Comparison of ENCODE assay signal across 14 mouse cellular contexts in the genomic region with DNA sequence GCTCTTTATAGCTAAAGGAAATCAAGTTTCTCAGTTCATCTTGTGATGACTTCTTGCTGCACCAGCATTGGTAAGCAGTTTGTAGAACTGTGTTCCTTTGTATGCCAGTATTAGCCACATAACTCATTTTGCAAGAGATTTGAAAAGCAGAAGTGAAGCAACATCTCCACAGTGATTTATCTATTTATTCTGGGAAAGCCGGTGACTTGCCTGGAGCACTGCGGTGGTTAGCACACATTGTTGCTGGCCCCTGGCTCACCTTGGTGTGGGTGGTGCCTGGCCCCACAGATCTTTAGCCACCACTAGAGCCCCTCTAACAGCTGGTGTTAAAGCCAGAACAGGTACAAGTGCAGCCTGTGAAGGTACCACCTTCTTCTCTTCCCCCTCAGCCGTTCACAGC. TPM values are rescaled to one million over a fixed set of nuclear protein-coding genes. Genes with fewer than 3 reads are reported as not detected.
A peak's percentile ranks its signal among the peaks of the same experiment; 100 is the strongest.
DNase-seq lines count a peak whose midpoint lies in the region; ATAC-seq and TF ChIP-seq lines count a peak whose summit lies in the region.
"Had no signal": no experiment of that assay in that cellular context is flagged by ENCODE, and none has a peak within 500 bp of the region (broad histone marks: within the 10 kb centered on the region; RNA-seq: fewer than 3 reads in every experiment).

No protein-coding gene starts in this region.

- H3K36me3 ChIP-seq in liver, adult 2 months (ENCODE audit: control insufficient read depth, insufficient read depth, low read length), result no peaks in the 10 kb centered on the region
- H3K36me3 ChIP-seq in liver, embryonic 11.5 days (ENCODE audit: control insufficient read depth, insufficient read depth, low read length), result no peaks in the 10 kb centered on the region
- no peaks in the 10 kb centered on the region for H3K36me3 ChIP-seq in small intestine, adult 2 months (ENCODE audit: control insufficient read depth, insufficient read depth, low read length)
- H3K36me3 ChIP-seq: hindbrain, embryonic 15.5 days; limb, embryonic 15.5 days had no signal

- DNase-seq in liver, adult 2 months (ENCODE audit: extremely low read depth, low read depth, low spot score), result peak; percentile 18
- DNase-seq in liver, embryonic 11.5 days (ENCODE audit: low spot score), result no peak
- DNase-seq in NIH3T3 (ENCODE audit: low read depth), result peak; percentile 40
- no peak for DNase-seq in ovary, adult 18-20 months (ENCODE audit: low spot score)
- no peak for DNase-seq in yolk sac, embryonic 10.5 days (ENCODE audit: low spot score)
- DNase-seq in cerebellum, postnatal 36 days, result no peak
- DNase-seq: gastrocnemius, postnatal 25 days; kidney, adult 8-10 months; spleen, adult 18-20 months had no signal

- H3K4me1 ChIP-seq in liver, adult 2 months (ENCODE audit: control insufficient read depth, insufficient read depth, low read length), result no peaks in the 10 kb centered on the region
- H3K4me1 ChIP-seq in liver, embryonic 11.5 days (replicated peaks; ENCODE audit: control insufficient read depth, insufficient read depth, low read length), result no peaks in the 10 kb centered on the region
- no peaks in the 10 kb centered on the region for H3K4me1 ChIP-seq in small intestine, adult 2 months (ENCODE audit: control insufficient read depth, insufficient read depth, insufficient read length, low read length)
- H3K4me1 ChIP-seq: hindbrain, embryonic 15.5 days; limb, embryonic 15.5 days had no signal

- TF ChIP-seq CTCF in liver, adult 2 months (IDR thresholded peaks at IDR 0.05; ENCODE audit: low read depth, low read length), result no peak
- no peak for TF ChIP-seq CTCF in small intestine, adult 2 months (IDR thresholded peaks at IDR 0.05; ENCODE audit: extremely low read depth, insufficient read length, insufficient replicate concordance, low read depth, low read length)

- H3K27me3 ChIP-seq in liver, adult 2 months (ENCODE audit: control insufficient read depth, insufficient read depth, low read length), result no peaks in the 10 kb centered on the region
- no peaks in the 10 kb centered on the region for H3K27me3 ChIP-seq in liver, embryonic 11.5 days (replicated peaks; ENCODE audit: control insufficient read depth, insufficient read depth, low read length)
- H3K27me3 ChIP-seq in small intestine, adult 2 months (ENCODE audit: control insufficient read depth, insufficient read depth, low read length), result no peaks in the 10 kb centered on the region
- H3K27me3 ChIP-seq: hindbrain, embryonic 15.5 days had no signal

- no peaks in the 10 kb centered on the region for H3K79me2 ChIP-seq in liver, adult 2 months (ENCODE audit: control insufficient read depth, insufficient read depth, low read length)

- H3K27ac ChIP-seq in liver, adult 2 months (replicated peaks; ENCODE audit: insufficient read depth, low read depth, low read length), result no peak overlapping the region; the same call in 1 of the 2 replicates
- no peak overlapping the region for H3K27ac ChIP-seq in liver, embryonic 11.5 days (ENCODE audit: low read depth, low read length)
- 0 out of 2 replicates have a peak overlapping the region, but pooled peaks have one; percentile 21 for H3K27ac ChIP-seq in small intestine, adult 2 months (ENCODE audit: insufficient read depth, low read depth, low read length)
- H3K27ac ChIP-seq: hindbrain, embryonic 15.5 days; limb, embryonic 15.5 days had no signal

- no peaks in the 10 kb centered on the region for H3K9me3 ChIP-seq in liver, embryonic 11.5 days (ENCODE audit: control insufficient read depth, low read length)
- H3K9me3 ChIP-seq: hindbrain, embryonic 15.5 days; limb, embryonic 15.5 days had no signal

- H3K9ac ChIP-seq in liver, adult 2 months (ENCODE audit: low read depth, low read length), result no peak overlapping the region
- H3K9ac ChIP-seq in liver, embryonic 11.5 days (ENCODE audit: low read depth, low read length), result no peak overlapping the region
- H3K9ac ChIP-seq: hindbrain, embryonic 15.5 days; limb, embryonic 15.5 days had no signal

- 23% methylated on average over 3 of the region's 3 CpGs for WGBS in liver, adult 2 months
- WGBS in liver, embryonic 11.5 days, result 53% methylated on average over 3 of the region's 3 CpGs
- 69% methylated on average over 3 of the region's 3 CpGs for WGBS in small intestine, adult 2 months

- ATAC-seq in liver, embryonic 11.5 days (replicated peaks; ENCODE audit: low FRiP score), result no peak
- ATAC-seq in hematopoietic stem cell, adult 5-6 weeks (replicated peaks in 1 of 2; ENCODE audit: insufficient read depth in 1 of 2, low FRiP score in 2 of 2, low TSS enrichment in 1 of 2, low read depth in 1 of 2, poor library complexity in 2 of 2, severe bottlenecking in 2 of 2), result peak; percentile 57 to 65
- ATAC-seq: forebrain, embryonic 16.5 days had no signal

- no peak overlapping the region for H3K4me2 ChIP-seq in liver, embryonic 11.5 days
- H3K4me2 ChIP-seq: hindbrain, embryonic 15.5 days; limb, embryonic 15.5 days had no signal

- H3K4me3 ChIP-seq in liver, adult 2 months (ENCODE audit: insufficient read depth, low read depth, low read length), result no peak overlapping the region
- H3K4me3 ChIP-seq in liver, embryonic 11.5 days (ENCODE audit: low read depth, low read length), result no peak overlapping the region
- no peak overlapping the region for H3K4me3 ChIP-seq in small intestine, adult 2 months (ENCODE audit: low read depth, low read length)
- H3K4me3 ChIP-seq: hindbrain, embryonic 15.5 days; limb, embryonic 15.5 days had no signal

- no peak for TF ChIP-seq POLR2A in liver, adult 2 months (IDR thresholded peaks at IDR 0.05; ENCODE audit: extremely low read depth, insufficient read depth, low read length)
- TF ChIP-seq POLR2A in small intestine, adult 2 months (IDR thresholded peaks at IDR 0.05; ENCODE audit: low read depth, low read length), result no peak

RNA-seq across cellular contexts. Expression of gene Tlr13, which starts 8.1 kb away (rescaled TPM):
- total RNA-seq in liver, adult 2 months (2014; rRNA removed), result 1.9 and 2.4 TPM in 2 replicates
- polyA plus RNA-seq in liver, adult 2 months (2012; rRNA removed), result 0.19 and 0.71 TPM in 2 replicates
- polyA plus RNA-seq in liver, embryonic 11.5 days (2014; fragmentation: Nextera tagmentation; extraction: Ambion mirVana), result 0.65 and 1.1 TPM in 2 replicates
- total RNA-seq in hematopoietic stem cell, adult 5-6 weeks (2017), result 5.6 and 9.9 TPM in 2 replicates
- polyA plus RNA-seq in small intestine, adult 2 months (2012; rRNA removed), result 0.11 and 0.30 TPM in 2 replicates

RNA-seq across cellular contexts. Expression of gene Pgk1, which starts 52.0 kb away (rescaled TPM):
- 472 and 496 TPM in 2 replicates for total RNA-seq in liver, adult 2 months (2014; rRNA removed)
- 134 and 154 TPM in 2 replicates for polyA plus RNA-seq in liver, adult 2 months (2012; rRNA removed)
- polyA plus RNA-seq in liver, embryonic 11.5 days (2014; fragmentation: Nextera tagmentation; extraction: Ambion mirVana), result 586 and 640 TPM in 2 replicates
- 208 and 266 TPM in 2 replicates for total RNA-seq in hematopoietic stem cell, adult 5-6 weeks (2017)
- 50.7 and 67.9 TPM in 2 replicates for polyA plus RNA-seq in small intestine, adult 2 months (2012; rRNA removed)

Comparison
In these comparisons a context has a peak if more than half of its experiments do, and no peak if none do; other contexts are left out.
1. DNase-seq: peak in liver, adult 2 months (single experiment) and NIH3T3 (single experiment); none in liver, embryonic 11.5 days (single experiment), ovary, adult 18-20 months (single experiment), yolk sac, embryonic 10.5 days (single experiment) and cerebellum, postnatal 36 days (0 of 2).